In genomic region chr4:145025409-145025762, GRCm38 (mm10) we compare ENCODE assay signal across 8 mouse cellular contexts.
A peak's percentile ranks its signal among the peaks of the same experiment; 100 is the strongest.
DNase-seq lines count a peak whose midpoint lies in the region; ATAC-seq and TF ChIP-seq lines count a peak whose summit lies in the region.

No protein-coding gene starts in this region.

- peak overlapping the region; percentile 84 for H3K27ac ChIP-seq in lung, embryonic 15.5 days
- H3K27ac ChIP-seq in heart, embryonic 10.5 days: peak overlapping the region; percentile 64; the same call in 1 of the 2 replicates
- 0 out of 2 replicates have a peak overlapping the region, but pooled peaks have one; percentile 43 for H3K27ac ChIP-seq in limb, embryonic 14.5 days (replicated peaks; ENCODE audit: low read depth, low read length)

- DNase-seq in adrenal gland, postnatal 10 days: peak; percentile 56
- DNase-seq in adrenal gland, postnatal 4 days (ENCODE audit: low spot score in 2 of 2): no peak
- no peak for DNase-seq in lung, adult 18-20 months
- DNase-seq in heart, embryonic 10.5 days (ENCODE audit: low spot score): no peak
- DNase-seq in limb, embryonic 14.5 days (ENCODE audit: low spot score): no peak
- DNase-seq in right cerebral cortex, postnatal 14 days: no peak

- H3K27me3 ChIP-seq in lung, embryonic 15.5 days: no peaks in the 10 kb centered on the region
- no peaks in the 10 kb centered on the region for H3K27me3 ChIP-seq in heart, embryonic 10.5 days (ENCODE audit: insufficient read depth, poor library complexity, severe bottlenecking)
- no peaks in the 10 kb centered on the region for H3K27me3 ChIP-seq in limb, embryonic 14.5 days (ENCODE audit: control insufficient read depth, insufficient read depth, low read length)

- no peak overlapping the region for H3K9ac ChIP-seq in lung, embryonic 15.5 days
- no peak overlapping the region for H3K9ac ChIP-seq in limb, embryonic 14.5 days (ENCODE audit: low read depth, low read length, severe bottlenecking)

- ATAC-seq in lung, embryonic 15.5 days (ENCODE audit: borderline replicate concordance, extremely low read depth, low FRiP score, low TSS enrichment): no peak
- ATAC-seq in limb, embryonic 14.5 days (ENCODE audit: low FRiP score, low read depth): no peak
- ATAC-seq in frontal cortex, adult (ENCODE audit: low TSS enrichment): no peak

- H3K4me1 ChIP-seq in lung, embryonic 15.5 days: peaks cover 43% of the 10 kb centered on the region
- H3K4me1 ChIP-seq in heart, embryonic 10.5 days: peaks cover 65% of the 10 kb centered on the region
- peaks cover 23% of the 10 kb centered on the region for H3K4me1 ChIP-seq in limb, embryonic 14.5 days (ENCODE audit: control insufficient read depth, insufficient read depth, low read length)

- no peak for TF ChIP-seq POLR2A in limb, embryonic 14.5 days (IDR thresholded peaks at IDR 0.05; ENCODE audit: borderline replicate concordance, extremely low read depth, insufficient read depth, insufficient read length)

- H3K4me2 ChIP-seq in lung, embryonic 15.5 days: no peak overlapping the region
- H3K4me2 ChIP-seq in limb, embryonic 14.5 days (replicated peaks; ENCODE audit: low read depth, low read length, severe bottlenecking): no peak overlapping the region

- WGBS in lung, embryonic 15.5 days: 36% methylated on average over 7 of the region's 7 CpGs
- WGBS in heart, embryonic 10.5 days: 62% methylated on average over 7 of the region's 7 CpGs
- 63% methylated on average over 7 of the region's 7 CpGs for WGBS in limb, embryonic 14.5 days

- H3K9me3 ChIP-seq in lung, embryonic 15.5 days: no peaks in the 10 kb centered on the region
- H3K9me3 ChIP-seq in heart, embryonic 10.5 days: no peaks in the 10 kb centered on the region
- no peaks in the 10 kb centered on the region for H3K9me3 ChIP-seq in limb, embryonic 14.5 days (ENCODE audit: control insufficient read depth, low read length)

- H3K36me3 ChIP-seq in lung, embryonic 15.5 days: no peaks in the 10 kb centered on the region
- no peaks in the 10 kb centered on the region for H3K36me3 ChIP-seq in heart, embryonic 10.5 days
- 0 out of 2 replicates have a peak, but pooled peaks cover 6% of the 10 kb centered on the region for H3K36me3 ChIP-seq in limb, embryonic 14.5 days (ENCODE audit: control insufficient read depth, insufficient read depth, low read length)

- H3K4me3 ChIP-seq in lung, embryonic 15.5 days: no peak overlapping the region
- no peak overlapping the region for H3K4me3 ChIP-seq in heart, embryonic 10.5 days
- H3K4me3 ChIP-seq in limb, embryonic 14.5 days (replicated peaks; ENCODE audit: low read length): no peak overlapping the region
